Mouse (Mus musculus): ENCODE measurements around the gene Kcnn3.

Gene Kcnn3

GRCm38 (mm10) chr3:89664808-89665207 is 144.8 kb downstream of the Kcnn3 start:
- DNase-seq (ENCODE audit: low read depth, low spot score) = no peak

DNA sequence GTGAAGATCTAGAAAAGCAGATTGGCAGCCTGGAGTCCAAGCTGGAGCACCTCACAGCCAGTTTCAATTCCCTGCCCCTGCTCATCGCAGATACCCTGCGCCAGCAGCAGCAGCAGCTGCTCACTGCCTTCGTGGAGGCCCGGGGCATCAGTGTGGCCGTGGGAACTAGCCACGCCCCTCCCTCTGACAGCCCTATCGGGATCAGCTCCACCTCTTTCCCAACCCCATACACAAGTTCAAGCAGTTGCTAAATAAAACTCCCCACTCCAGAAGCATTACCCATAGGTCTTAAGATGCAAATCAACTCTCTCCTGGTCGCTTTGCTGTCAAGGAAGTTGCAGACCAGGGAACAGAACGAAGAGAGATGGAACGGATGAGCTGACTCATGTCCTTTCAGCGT is 147.2 kb downstream of the Kcnn3 start:
- DNase-seq (ENCODE audit: low read depth, low spot score) = no peak

DNA sequence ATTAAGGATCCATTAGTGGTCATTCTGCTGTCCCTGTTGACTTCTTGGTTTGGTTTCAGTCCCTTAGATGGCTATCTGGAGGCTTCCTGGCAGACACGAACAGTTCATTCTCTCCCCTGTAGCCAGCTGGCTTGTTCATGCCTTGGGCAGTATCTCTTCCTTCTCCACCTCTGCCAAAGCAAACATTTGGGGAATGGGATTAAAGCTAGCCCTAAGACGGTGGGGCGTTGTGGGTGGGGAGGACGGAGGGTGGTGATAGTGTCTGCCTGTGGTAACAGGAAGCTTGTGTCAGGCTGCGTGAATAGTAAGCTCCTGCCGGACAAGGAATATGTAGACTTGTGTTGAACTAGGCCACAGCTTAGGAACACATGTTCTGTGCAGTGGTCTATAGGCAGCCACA is 151.4 kb downstream of the Kcnn3 start:
- DNase-seq (ENCODE audit: low read depth, low spot score) = no peak

DNA sequence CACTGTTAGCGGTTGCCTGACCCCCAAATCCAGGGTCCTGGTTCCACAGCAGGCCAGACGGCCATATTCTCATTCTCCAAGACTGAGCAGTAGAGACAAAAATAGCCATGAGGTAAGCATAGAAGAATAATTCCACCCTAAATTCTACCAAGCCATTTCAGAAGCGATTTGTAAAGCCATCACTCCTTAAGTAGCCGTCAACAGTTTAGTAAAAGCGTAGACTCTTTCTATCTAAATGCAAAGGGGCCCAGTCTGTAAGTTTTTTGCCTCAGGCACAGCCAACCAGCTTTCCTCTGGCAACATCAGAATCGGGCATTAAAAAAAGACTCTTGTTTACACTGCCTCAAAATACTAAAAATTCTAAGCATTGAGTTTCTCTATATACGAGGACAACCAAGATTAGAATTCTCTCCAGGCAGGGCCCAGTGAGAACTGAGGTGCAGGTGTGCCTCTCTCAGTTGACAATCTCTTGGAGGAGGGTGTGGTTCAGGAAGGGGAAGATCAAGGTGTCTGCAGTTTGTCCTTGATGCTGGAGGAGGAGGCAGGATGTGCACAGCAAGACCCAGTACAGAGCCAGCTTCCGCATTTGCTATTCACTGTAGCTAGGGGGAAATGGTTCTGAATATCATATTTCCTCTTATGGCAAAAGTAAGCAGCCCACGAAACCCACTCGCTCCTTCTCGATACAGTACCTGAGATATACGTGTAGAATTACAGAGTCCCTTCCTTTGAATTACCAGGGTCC is 152.8 kb downstream of the Kcnn3 start:
- no peak for DNase-seq (ENCODE audit: low read depth, low spot score)

DNA sequence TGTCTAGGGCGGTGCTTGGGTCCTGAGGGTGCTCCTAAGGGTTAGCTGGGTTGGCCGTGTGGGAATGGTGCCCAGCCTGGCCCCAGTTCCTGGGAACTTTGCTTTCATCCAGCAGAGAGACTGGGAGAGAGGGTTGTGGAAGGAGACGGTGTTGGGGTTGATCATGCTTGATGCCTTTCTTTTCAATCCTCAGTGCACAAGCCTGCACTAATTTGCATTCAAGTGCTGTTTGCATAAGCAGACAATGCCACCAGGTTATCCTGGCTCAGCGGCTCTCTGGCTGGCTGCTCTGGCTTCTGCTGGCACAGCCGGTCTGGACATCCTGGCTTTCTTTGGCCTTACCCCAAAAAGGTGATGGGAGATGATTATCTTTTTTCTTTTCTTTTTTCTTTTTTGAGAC is 157.7 kb downstream of the Kcnn3 start:
- DNase-seq (ENCODE audit: low read depth, low spot score) = no peak

- DNase-seq (ENCODE audit: low read depth, low spot score) = no peak
These were observed 166.1 kb downstream of the Kcnn3 start for GRCm38 (mm10) chr3:89686031-89686430.

- DNase-seq (ENCODE audit: low read depth, low spot score) = peak; percentile 58
These were observed 169.0 kb downstream of the Kcnn3 start for GRCm38 (mm10) chr3:89688694-89689581.

DNA sequence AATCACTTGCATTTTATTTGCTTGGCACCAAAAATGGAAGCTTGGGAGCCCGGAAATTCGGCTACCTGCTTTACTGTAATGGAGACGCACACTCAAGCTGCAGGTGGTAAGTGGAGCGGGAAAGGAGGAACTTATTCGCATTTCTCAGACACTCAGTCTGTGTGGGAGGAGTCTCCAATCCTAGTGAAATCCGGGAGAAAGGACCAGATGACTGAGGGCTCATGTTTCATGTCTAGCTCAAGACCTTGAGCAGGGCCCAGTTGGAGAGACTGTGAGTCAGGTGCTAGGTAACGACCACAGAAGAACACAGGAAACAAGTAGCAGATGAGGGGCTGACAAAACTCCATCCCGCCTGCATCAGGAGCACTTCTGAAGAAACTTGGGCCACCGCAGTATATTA is 171.8 kb downstream of the Kcnn3 start:
- no peak for DNase-seq (ENCODE audit: low read depth, low spot score)

DNA sequence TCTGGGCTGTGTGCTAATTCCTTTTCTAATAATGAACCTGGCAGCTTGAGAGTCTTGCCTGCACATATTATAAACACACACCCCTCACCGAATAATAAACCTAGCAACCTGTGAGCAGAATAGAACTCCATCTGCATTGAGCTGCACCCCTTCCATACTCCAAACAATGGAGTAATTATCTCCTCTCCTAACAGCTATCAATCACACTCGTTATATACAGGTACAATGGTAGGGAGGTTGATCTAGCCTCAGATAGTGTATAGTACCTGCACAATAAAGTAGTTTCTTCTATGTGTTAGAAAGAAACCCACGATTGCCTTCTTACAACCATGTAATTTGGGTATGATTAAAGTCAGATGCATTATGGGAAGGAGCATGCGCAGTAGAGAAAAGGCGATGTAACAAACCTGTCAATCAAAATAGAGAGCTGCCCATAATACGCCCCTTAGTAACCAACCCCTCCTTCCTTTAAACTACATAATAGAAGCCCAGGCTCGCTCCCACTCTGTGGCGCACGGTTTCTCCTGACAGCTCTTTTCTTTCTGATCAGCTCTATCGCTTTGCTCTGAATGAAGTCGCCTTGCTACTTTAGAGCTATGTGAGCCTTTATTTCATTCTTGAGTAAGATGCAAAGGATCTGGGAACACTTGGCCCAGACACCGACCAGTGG is 176.3 kb downstream of the Kcnn3 start:
- DNase-seq (ENCODE audit: low read depth, low spot score) = no peak

GRCm38 (mm10) chr3:89698958-89699357 is 179.0 kb downstream of the Kcnn3 start:
- no peak for DNase-seq (ENCODE audit: low read depth, low spot score)

GRCm38 (mm10) chr3:89700461-89700860 is 180.5 kb downstream of the Kcnn3 start:
- DNase-seq (ENCODE audit: low read depth, low spot score) = no peak

DNA sequence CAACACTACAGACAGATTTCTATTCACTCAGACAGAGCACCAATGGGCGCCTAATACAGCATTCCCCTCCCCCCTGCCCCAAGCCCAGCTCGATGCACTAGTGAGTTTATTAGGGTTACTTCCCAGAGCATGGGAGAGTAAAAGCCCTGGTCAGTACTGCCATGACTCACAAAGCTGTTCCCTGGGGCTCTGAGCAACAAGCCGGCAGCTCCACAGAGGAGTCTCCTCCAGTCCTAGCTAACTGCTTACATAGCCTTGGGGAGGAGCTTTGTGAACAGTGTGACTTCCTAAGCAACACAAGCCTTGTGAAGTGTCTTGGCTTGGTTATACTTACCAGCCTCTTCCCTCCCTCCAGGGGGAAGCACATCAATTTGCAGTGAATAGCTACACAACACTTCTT is 183.6 kb downstream of the Kcnn3 start:
- DNase-seq (ENCODE audit: low read depth, low spot score) = no peak

DNA sequence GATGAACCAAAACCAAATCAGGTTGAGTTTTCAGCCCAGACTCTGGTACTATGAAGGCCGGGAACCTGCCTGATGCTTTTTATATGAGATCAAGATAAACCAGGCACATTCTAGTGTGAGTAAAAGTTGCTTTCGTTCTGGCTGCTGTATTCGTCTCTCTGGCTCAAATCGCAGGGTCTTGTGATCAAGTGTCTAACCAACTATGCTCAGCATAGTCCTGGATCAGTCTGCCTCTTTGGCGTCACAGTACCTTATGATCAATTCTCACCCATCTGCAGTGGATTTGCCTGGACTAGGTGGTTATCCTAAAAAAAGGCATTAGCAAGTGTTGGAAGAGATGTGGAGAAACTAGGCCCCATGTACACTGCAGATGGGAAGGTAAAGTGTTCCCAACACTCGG is 184.1 kb downstream of the Kcnn3 start:
- no peak for DNase-seq (ENCODE audit: low read depth, low spot score)

GRCm38 (mm10) chr3:89714359-89715206 is 194.6 kb downstream of the Kcnn3 start, which contains the start of gene Adar:
Adar (plus strand) TSS chr3:89715022.
- peak; percentile 80 for DNase-seq (ENCODE audit: low read depth, low spot score)

DNA sequence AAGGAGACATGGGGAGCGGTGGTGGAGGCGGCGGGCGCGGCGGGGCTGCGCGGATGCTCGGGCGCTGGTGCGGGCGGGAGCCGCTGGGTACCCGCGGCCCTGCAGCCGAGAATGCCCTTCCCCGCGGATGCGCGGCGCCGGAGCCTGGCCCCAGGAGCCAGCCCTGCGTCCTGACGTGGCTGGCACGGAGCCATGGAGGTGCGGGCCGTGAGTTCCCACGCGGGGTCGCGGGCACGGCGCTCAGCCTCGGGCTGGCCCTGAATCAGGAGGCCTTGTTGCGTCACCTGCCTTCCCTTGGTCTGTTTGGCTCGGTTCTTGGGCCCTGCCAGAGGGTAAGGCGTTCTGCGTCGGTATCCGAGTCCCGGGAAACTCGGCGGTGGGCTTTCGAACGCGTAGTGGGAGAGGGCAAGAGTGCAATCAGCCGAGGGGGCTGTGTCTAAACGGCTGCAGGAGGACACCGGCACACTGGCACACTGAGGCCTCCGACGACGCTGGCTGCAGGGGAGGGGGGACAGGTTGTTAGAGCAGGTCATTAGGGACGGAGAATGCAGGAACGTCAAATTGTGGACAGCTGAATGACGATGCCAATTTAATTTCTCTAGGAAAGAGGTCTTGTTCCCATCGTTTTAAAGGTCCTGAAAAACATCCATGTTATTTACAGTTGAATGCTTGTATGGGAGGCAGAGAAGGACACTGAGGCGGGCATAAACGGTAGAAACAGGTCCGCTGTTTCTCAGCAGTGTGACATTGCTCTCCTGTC is 195.4 kb downstream of the Kcnn3 start:
- no peak for DNase-seq (ENCODE audit: low read depth, low spot score)

DNA sequence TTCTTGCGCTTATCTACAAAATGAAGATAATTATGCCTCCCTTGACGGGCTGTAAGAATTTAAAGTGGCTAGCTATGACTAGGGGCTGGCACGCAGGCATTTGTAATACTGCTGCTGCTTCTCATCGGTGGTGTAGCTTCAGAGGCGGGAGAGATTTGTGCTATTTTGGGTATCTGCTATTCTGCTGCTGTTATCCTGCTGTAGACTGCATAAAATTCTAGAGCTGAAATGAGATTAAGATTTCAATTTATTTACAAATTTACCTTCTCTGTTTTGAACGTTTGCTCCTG is 195.9 kb downstream of the Kcnn3 start:
- no peak for DNase-seq (ENCODE audit: low read depth, low spot score)

DNA sequence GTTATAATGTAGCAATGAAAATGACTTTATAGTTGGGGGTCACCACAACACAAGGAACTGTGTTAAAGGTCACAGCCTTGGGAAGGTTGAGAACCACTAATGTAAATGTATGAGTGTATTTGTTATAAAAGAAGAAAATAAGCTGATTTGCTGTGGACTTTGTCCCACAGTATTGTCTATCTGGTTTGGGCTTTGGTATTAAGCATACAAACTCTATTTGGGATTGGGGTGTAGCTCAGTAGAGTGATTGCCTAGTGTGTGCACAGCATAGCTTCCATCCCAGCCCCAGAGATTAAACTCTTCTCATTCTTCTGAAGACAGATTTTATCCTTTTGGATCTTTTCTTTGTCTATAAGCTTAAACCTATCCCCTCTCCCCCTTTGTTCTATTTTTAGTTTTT is 202.1 kb downstream of the Kcnn3 start:
- DNase-seq (ENCODE audit: low read depth, low spot score) = no peak

- no peak for DNase-seq (ENCODE audit: low read depth, low spot score)
These were observed 203.6 kb downstream of the Kcnn3 start for GRCm38 (mm10) chr3:89723400-89724084.
